Mouse (Mus musculus): ENCODE results near the gene 4930432K21Rik.
A peak's percentile ranks its signal among the peaks of the same experiment; 100 is the strongest.

The 4930432K21Rik gene

DNA sequence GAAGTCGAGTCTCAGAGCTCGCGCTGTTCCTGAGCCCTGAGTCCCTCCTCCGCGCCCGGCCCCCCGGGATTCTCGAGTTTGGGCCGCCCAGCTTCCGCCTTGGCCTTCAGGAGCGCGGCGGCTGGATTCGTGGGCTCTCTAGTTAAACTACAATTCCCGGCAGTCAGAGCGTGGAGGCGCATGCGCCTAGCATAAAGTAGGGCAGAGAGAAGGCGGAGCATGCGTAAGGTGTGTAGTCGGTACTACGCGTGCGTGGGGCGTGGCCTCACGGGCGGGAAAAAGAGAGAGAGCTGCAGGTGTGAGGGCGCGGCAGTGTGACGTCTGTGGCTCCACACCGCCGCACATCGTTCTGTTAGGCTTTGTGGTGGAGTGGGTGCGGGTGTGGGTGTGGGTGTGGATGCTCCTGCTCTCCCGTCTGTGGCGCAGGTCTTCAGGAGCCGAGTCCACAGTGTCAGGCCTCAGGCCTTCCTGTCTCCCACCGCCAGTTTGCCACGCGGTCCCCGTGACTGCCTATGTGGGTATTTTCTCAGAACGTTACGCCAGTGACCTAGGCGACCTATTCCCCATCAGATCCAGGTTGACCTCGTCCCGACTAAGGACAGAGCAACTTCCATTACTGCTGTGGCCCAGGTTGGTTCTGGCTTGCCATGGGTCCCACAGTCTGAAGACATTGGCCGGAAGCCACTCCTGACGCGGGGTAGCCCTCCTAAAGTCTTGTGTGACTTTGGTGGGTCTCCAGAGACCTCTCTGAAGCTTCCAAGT, at the start of gene 4930432K21Rik, which contains the start of gene Cc2d1a:
Gene 4930432K21Rik, plus strand, starts transcription at position 257 of the 762 bp plus-strand sequence.
Gene Cc2d1a, minus strand, starts transcription at position 168 of the 762 bp plus-strand sequence.
- peak; percentile 94 for DNase-seq

DNA sequence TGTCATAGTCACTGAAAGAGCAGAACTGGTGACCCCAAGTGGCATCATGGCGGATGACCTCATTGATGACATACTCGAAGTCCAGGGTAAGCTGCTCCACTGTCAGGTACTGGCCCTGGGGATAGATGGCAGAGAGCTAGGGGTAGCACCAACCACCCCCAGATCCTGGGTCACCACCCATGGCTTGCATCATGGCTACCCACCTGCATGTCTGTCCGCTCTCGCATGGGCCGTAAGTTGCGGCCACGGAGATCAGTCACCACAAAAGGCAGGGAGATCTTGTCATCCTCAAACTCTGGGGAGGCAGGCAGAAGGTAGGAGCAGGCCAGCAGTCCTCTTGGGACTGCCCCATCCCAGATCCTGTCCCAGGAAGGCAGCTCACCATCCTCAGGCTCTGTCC, 49.4 kb upstream of the 4930432K21Rik start:
- DNase-seq: no peak

DNA sequence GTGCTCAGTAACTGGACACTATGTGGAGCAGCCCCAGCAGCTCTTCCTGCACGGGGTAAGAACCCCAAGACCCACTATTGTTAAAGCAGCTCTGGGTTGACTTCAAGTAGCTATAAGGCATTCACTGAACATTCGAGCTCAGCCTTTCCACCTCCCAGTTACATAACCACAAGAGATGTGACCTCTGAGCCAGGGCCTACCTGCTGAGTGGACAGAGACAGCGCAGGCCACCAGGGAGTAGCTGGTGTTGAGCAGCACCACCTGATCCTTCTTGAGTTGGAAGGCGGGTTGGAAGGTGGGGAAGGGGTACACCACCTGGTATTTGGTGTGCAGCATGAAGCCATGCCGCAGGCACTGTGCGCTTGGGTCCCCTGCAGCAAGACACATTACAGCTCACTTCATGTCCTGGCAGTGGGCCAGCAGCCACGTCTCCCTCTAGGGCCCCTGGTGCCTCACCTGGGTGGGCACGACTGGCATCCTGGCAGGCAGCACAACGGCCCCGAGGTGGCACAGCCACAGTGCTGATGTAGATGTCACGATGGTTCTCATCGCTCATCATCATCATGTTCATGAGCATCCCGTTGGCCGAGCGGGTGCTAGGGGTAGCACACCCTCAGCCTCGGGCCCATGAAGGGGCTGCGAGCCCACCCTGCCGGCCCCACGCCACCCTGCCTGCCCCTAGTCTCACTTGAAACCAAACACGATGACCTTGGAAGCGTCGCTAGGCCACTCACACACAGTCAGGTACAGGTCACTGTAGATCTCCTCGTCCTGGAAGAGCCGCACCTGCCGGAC, 46.2 kb upstream of the 4930432K21Rik start:
- peak; percentile 29 for DNase-seq

DNA sequence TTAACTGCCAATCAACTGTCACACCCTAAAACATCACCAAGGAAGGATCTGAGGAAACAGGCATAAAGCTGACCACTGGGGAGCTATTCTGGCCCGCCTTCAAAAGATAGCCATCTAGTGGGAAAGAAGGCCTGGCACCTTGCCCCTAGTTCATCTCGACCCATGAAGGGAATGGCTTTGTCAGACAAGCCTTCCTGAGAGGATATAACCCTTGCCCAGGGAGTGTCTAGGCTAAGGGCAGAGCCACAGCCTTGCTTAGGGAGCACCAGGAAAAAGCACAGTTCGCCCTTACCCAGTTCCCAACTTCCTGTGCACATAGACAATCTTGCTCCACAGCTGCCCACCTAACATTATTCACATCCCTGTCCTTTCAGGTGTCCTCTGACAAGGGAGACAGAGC, 44.2 kb upstream of the 4930432K21Rik start:
- peak; percentile 49 for DNase-seq

DNA sequence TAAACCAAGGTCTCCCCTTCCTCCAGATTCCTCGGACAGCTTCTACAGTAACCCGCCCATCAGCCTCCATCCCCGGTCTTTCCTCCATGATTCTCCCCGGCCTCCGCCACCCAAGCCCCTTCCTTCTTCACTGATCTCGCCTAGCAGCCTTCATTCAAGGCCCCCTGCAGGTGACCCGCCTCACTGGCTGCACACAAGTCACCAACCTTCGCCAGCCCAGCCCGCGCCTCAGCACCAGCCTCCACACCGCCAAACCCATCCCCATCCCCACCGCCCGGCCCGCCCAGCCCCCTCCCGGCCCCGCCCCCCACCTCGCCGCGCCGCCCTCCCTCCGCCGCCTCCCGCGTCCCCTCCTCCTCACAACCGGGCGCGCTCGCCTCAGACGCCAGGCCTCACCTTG, 43.6 kb upstream of the 4930432K21Rik start:
- no peak for DNase-seq

DNA sequence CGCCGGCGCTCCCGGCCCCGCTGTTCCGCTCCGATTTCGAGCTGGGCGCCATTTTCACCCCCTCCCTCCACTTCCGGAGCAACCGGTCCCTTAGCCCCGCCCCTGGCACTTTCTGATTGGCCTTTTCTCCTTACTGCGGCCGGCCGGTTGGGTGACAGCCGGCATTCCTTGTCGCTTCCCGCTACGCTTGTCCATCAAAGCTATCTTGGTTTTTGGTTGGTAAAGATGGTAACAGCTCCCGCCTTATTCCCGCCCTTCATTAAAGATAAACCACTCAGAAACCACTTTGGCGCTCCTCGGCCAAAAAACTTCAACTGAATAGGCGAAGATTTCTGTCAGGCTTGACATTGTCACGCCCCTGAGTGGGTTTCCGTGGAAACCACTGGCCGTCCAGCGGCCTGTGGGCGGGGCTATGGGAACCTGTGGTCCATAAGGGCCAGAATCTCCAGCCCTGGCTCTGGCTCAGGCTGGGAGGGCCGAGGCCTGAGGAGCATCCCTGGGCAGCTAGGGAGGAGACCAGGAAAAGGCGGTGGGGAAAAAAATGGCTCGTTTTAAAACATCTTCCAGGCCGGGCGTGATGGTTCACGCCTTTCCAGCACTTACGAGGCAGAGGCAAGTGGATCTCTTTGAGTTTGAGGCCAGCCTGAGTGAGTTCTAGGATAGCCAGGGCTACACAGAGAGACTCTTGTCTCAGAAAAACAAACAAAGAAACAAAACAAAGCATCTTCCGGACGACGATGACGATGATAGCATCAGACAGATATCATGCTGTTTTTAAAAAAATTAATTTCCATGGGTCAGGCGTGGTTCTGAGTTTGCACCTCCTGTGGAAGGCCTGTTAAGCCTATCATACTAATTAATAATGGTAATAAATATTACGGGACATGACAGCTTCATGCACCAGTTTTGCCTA, 42.9 kb upstream of the 4930432K21Rik start, which contains the start of gene Dcaf15:
Gene Dcaf15, minus strand, starts transcription at position 72 of the 913 bp plus-strand sequence.
- DNase-seq: peak; percentile 97

DNA sequence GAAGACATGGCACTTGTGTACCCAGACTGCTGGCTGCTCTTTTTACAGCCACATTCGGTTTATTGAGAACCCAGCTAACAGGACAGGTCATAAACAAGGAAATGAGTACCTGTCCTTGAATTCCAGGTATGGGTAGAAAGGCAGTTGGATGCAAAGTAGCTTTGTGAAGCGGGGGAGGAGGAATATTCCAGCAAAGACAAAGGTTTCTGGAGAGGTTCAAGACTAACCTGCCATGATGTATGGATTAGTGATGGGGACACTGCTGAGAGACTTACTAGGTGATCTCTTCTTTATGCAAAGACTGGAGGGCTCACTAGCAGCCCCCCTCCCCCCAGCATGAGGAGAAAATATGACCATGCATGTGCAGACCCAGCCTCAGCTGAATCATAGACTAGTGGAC, 42.1 kb upstream of the 4930432K21Rik start:
- DNase-seq: no peak

DNA sequence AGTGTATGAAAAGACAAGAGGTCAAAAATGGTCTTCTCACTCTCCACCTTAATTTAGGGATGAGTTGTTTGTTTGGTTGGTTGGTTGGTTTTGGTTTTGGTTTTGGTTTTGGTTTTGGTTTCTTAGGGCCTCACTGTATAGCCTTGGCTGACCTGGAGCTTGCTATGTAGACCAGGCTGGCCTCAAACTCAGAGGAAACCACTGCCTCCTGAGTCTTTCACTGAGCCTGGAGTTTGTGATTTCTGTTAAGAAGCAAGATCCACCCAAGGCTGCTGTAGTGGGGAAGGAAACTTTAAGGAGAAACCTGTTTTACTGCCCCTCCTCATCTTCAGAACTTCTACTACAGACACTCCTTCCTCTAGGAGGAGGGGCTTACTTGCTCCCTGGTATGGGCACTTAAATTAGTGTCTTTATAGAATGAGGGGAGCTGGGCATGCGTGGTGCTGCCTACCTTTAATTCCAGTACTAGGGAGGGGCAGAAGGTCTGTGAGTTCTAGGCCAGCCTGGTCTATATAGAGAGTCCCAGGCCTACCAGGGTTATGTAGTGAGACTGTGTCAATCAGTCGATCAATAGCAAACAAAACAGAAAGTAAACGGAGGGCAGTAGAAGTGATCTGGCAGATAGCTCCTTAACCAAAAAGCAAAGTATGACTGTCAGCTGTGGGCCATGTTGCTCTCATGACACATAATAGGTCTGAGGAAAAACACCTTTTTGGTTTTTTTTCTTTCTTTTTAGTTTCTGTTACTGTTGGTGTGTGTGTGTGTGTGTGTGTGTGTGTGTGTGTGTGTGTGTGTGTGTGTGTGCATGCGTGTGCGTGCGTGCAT, 41.4 kb upstream of the 4930432K21Rik start:
- no peak for DNase-seq

DNA sequence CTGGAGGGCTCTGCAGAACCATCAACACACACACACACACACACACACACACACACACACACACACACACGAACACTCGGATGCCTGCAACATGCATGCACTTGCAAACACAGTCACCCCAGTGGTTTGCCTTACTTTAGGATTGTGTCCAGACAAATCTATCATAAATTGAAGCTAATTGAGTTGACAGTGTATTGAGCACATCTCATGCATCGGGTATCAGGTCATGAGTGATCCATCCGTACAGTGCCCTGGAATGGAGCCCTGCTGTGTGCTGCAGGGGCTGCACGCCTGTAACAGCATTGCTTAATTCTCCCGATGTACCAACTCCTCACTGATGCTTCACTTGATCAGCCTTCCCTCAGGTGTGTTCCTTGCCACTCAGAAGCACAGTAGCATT, 32.2 kb upstream of the 4930432K21Rik start:
- no peak for DNase-seq

DNA sequence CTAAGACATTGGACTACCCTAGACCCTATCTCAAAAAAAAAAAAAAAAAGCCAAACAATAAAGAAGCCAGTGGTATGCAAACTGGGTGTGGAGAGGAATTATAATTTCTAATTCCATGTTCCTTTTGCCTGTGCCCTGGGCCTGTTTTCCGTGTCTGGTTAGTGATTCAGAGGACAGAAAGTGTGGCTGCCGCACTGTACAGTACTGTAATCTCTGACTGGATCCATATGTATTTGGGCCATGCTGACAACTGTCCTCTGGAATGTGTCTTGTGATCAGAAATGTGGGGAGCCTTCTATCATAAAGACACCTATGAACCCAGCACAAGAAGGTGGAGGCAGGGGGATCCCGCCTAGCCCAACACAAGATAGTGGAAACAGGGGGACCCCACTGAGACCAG, 25.7 kb upstream of the 4930432K21Rik start:
- DNase-seq: no peak

DNA sequence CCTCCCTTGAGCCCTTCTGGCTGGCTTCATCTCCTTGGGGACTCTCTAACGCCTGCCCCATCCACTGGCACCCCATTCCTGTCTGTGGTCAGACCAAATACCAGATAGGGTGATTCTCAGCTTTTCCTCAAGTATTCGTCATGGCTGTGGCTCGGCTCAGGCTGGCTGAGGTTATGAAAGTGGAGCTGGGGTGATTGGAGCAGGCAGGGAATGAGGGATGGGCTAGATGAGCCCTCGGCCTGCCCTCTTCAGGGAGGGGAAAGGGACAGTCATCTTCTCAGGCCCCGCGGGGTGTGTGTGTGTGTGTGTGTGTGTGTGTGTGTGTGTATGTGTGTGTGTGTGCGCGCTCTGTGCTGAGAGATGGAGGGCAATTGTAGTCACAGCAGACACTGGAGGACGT, 22.2 kb upstream of the 4930432K21Rik start, which contains the start of gene Podnl1:
Gene Podnl1, plus strand, starts transcription at position 334 of the 400 bp plus-strand sequence.
- DNase-seq: no peak

DNA sequence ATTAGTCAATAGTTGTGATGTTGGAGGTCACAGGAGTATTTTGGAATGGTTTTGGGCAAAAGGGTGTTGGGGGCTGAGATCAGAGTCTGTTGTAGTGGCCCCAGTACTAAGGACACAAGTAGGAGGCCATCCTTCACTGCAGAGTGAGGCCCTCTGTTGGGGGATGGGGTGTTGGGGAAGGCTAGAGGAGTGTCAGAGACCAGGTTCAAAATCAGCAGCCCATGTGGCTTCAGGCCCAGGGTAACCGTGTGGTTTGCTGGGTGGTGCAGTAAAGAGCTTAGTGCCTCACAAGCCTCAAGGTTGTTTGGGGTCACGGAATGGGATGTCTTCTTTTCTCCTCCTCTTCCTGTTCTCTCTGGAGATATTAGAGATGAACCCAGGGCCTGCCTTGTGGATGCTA, 21.1 kb upstream of the 4930432K21Rik start:
- DNase-seq: no peak

DNA sequence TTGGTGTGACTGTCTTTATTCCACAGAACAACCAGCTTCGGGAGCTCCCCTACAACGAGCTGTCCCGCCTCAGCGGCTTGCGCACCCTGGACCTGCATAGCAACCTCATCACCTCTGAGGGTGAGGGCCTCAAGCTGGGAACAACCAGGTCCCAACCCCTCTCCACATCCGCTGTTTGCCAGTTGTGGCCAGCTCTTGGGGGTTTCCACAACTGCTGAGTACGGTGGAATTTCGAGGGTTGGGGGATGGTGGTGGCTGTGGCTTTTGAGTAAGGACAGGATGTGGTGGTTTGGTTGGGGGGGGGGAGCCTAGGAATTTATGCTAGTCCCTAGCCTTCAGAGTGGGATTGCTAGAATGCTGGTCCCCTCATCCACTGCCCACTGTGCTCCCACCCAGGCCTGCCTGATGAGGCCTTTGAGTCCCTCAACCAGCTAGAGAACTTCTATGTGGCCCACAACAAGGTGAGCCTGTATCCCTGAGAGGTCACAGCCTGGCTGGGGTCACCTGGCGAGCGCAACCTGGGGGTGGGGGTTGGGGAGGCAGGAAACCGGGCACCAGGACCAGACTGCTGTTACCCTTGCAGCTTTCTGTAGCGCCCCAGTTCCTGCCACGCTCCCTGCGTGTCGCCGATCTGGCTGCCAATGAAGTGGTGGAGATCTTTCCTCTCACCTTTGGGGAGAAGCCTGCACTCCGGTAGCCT, 20.5 kb upstream of the 4930432K21Rik start:
- no peak for DNase-seq

DNA sequence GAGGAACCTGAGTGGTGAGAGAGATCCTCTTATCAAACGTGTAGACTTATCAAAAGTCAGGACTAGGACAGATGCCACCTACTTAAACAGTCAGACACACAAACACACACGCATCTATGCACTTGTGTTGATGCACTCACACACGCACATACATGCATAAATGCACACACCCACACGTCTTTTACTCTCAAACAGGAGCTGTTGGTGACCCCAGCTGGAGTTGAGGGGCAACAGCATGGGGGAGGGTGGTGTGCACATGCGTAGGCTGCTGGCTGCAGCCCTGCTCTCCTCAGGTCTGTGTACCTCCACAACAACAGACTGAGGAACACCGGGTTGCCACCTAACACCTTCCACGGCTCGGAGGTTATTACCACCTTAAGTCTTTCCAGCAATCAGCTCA, 19.5 kb upstream of the 4930432K21Rik start:
- DNase-seq: no peak

DNA sequence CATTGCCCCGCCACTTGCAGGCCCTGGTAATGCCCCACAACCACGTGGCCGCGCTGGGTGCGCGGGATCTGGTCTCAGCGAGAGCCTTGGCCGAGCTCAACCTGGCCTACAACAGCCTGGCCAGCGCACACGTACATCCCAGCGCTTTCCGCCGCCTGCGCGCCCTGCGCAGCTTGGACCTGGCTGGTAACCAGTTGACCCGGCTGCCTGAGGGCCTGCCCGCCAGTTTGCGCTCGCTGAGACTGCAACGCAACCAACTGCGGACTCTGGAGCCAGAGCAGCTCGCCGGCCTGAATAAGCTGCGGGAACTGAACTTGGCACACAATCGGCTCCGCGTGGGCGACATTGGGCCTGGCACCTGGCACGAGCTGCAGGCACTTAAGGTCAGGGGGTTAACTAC, 17.0 kb upstream of the 4930432K21Rik start:
- DNase-seq: peak; percentile 52

DNA sequence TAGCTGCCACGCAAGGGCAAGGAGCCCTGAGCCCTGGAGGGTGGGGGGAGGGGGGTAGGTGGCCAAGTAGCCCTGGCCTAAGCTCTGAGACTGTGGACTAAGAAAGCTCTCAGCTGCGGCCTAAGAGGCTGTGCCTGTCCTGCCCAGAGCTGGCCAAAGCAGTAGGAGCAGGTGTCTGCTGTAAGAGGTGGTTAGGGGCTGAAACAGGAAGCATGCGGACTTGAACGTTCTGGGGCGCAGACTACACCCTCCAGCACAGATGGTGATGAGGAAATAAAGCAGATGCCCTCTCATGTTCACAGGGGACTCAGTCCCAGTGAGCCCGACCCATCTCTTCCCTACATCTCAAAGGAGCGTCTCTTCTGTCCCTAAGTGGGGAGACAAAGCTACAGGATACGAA, 15.6 kb upstream of the 4930432K21Rik start:
- DNase-seq: no peak

DNA sequence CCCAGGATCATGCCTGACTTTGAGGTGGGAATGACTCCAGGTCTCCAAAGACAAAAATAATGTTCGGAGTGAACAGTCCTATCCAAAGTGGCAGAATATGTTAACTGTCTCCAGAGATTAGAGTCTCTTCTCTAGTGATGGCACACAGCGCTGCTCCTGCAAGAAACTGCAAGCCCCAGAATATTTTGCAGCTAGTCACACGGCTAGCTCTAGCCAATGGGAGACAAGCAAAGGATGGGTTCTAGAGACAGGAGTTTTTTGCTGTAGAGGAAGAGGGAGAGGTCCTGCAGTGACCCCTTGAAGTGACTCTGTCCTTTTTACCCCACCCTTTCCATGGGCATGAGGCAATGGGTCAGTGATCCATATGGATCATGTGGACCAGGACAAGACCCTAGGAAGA, 10.0 kb upstream of the 4930432K21Rik start:
- no peak for DNase-seq

DNA sequence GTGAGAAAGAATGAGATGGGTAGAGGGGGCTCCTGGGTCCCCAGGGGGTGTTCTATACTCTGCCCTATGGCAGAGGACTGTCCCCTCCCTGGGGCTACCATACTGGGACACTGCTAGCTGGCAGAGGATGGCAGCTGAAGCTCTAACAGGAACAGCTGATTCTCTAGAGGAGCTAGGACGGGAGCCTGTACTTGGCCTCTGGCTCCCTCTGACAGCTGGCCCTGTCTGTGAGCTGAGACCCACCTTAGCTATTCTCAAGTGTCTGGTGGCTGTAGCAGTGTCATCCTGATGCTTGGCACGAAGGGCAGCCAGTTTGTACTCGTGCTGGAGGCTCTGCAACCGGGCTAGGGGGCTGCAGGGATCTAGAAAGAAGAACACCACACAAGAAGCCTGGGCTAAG, 7.0 kb upstream of the 4930432K21Rik start:
- DNase-seq: no peak

DNA sequence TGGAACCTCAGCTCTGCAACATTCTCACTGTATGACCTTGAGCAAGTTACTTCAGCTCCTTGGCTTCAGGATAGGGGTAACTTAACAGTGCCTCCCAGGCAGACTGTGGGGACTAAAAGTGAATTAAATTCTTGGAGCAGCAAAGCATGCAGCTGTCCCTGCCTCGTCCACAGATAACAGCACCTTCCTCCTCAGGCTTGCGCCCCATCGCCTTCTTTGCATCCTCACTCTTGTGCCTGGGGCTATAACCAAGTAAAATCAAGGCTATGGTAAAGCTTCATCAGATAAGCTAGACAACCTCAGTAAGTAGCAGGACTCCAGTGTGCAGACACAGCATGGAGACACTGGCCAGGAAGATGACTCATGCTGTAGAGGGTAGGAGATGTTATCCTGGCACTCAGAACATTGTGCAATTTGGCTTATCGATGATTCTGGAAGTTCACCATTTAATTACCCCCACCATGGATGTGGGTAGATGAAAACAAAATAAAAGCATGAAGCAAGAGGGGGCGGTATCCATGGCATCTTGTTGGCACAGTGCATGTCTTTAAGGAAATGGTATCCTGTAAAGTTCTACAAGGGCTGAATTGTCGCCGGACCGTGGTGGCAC, 3.1 kb upstream of the 4930432K21Rik start:
- no peak for DNase-seq

DNA sequence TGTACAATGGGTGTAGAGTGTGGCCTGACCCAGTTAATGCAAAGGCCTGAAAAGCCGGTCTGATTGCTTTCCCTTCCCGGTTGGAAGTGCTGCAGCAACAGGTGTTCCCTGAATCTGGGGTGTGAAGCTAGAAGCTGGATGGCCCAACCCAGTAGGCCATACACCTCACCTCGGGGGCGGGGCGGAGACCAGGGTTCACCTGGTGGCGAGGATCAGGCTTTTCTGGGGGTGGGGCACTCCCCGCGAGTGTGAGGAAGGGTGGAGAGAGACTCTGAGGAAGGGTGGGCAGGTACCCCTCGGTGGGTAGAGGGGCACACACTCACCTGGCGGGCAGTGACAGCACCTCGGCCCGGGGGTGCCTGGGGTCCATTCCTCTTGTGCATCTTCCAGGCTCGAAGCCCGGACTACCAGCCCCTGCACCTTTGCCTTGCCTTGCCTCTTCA, 480 bp upstream of the 4930432K21Rik start:
- no peak for DNase-seq

DNA sequence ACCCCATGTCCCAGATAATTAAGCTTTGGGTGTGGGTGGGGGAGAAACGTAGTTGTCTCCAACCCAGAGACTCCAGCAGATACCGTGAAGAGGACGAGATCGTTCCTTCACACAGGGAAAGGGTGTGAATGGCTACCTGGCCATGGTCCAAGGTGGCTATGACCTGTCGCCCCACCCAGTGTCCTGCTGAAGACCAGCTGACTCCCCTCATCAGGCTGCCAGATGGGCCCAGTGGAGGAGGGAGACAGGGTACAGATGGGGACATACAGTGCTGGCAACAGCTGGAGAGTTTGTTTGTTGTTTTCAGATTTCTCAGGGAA, 666 bp downstream of the 4930432K21Rik start:
- DNase-seq: no peak

Data from kidney, adult 18-20 months (tissue).